Mouse (Mus musculus) liver, embryonic 15.5 days (tissue): ENCODE measurements around the gene Ankrd22. TPM values are rescaled to one million over a fixed set of nuclear protein-coding genes. Genes with fewer than 3 reads are reported as not detected.

Source experiments
- ATAC-seq: fragments of 200-750 bp; cut with Nextera tagmentation; 2 replicates; pipeline ENCODE4 v1.8.0; 2017; ENCODE audit warnings: moderate number of reproducible peaks, mild to moderate bottlenecking, moderate library complexity; ENCODE audit not compliant: insufficient read depth
- H3K27ac ChIP-seq: fragments of 300-500 bp; sonication (generic); replicated peaks from 2 replicates; pipeline ENCODE4 v1.5.1; 2015; ENCODE audit warnings: mild to moderate bottlenecking, inconsistent platforms
- H3K27me3 ChIP-seq: fragments of 300-500 bp; sonication (generic); 2 replicates; pipeline ENCODE4 v1.6.1; 2015; ENCODE audit warnings: mild to moderate bottlenecking, inconsistent platforms
- H3K36me3 ChIP-seq: fragments of 300-500 bp; sonication (generic); replicated peaks from 2 replicates; pipeline ENCODE4 v1.6.1; 2015; ENCODE audit warnings: moderate library complexity, mild to moderate bottlenecking, inconsistent platforms
- H3K4me1 ChIP-seq: fragments of 300-500 bp; sonication (generic); replicated peaks from 2 replicates; pipeline ENCODE4 v1.6.1; 2015; ENCODE audit warnings: inconsistent platforms
- H3K4me2 ChIP-seq: fragments of 300-500 bp; sonication (generic); 2 replicates; pipeline ENCODE4 v1.6.1; 2015; ENCODE audit warnings: moderate library complexity, mild to moderate bottlenecking, inconsistent platforms
- H3K4me3 ChIP-seq: fragments of 300-500 bp; sonication (generic); replicated peaks from 2 replicates; pipeline ENCODE4 v1.5.1; 2015; ENCODE audit warnings: mild to moderate bottlenecking, inconsistent platforms
- H3K9ac ChIP-seq: fragments of 300-500 bp; sonication (generic); 2 replicates; pipeline ENCODE4 v1.6.1; 2015; ENCODE audit warnings: moderate library complexity, mild to moderate bottlenecking, inconsistent platforms
- H3K9me3 ChIP-seq: fragments of 300-500 bp; sonication (generic); replicated peaks from 2 replicates; pipeline ENCODE4 v1.6.1; 2016; ENCODE audit warnings: inconsistent platforms
- WGBS: fragments of 180-500 bp; shearing (Covaris S2); methylation state at CpG from one replicate; pipeline ENCODE4 v1.1.7; 2015; ENCODE audit warnings: mixed read lengths; ENCODE audit not compliant: insufficient replicate concordance; 5-methylcytosine and 5-hydroxymethylcytosine counted together
- polyA plus RNA-seq: library from polyadenylated mRNA; unstranded; fragments of >200 nt; fragmentation: Nextera tagmentation; extraction: Ambion mirVana; gene quantifications from 2 replicates; pipeline ENCODE4 v1.2.1, GENCODE M21; 2015

Gene Ankrd22
- polyA plus RNA-seq, 1 experiment from 2014 or later, result 0.50 TPM

DNA sequence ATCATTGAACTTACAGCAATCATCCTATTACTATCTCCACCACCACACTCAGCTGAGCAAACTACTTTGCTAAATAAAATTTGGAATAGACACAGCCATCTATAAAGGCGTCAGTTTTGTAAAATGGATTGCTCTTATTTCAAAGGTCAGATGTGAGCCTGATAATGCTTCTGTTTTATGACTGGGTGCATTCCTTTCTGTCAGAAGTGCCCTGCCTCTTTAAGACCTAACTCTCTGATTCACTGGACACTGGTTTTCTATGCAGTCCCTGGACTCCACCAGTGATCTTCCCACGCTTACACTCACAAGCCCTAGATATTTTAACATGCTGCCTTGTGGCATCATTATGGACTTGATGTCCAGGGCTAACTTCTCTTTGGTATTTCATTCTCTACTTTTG lies 87.7 kb downstream of the Ankrd22 start:
- Histone ChIP-seq H3K27me3 (no peaks in the 10 kb centered on the region), H3K4me2 (no peak overlapping the region), H3K9me3 (no peaks in the 10 kb centered on the region), H3K9ac (no peak overlapping the region), H3K36me3 (no peaks in the 10 kb centered on the region), H3K4me1 (no peaks in the 10 kb centered on the region), H3K27ac (no peak overlapping the region), H3K4me3 (no peak overlapping the region)
- 51% methylated on average over 2 of the region's 2 CpGs for WGBS
- no peak for ATAC-seq

DNA sequence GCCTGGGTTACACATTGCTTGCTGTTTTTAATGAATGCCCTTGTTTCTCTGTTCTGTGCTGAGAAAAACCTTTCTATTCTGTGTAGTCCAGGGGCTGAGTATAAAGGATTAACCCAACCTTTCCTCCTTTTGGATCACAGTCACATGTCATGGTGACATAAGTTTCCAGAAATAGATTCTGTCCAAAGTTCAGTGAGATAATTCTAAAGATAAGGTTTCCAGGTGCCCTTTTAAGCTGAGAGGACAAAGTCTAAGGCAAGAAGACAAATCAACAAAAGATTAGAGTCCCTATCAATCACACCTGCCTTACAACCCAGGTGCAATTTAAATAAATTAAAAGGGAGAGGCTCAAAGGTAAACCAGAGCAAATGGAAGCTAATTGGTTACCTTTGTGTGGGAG lies 91.6 kb downstream of the Ankrd22 start:
- no peaks in the 10 kb centered on the region for H3K4me1 ChIP-seq
- H3K27ac ChIP-seq, result no peak overlapping the region
- no peaks in the 10 kb centered on the region for H3K36me3 ChIP-seq
- H3K4me2 ChIP-seq, result no peak overlapping the region
- H3K4me3 ChIP-seq, result no peak overlapping the region
- no peak overlapping the region for H3K9ac ChIP-seq
- H3K9me3 ChIP-seq, result no peaks in the 10 kb centered on the region
- no peak for ATAC-seq
- no peaks in the 10 kb centered on the region for H3K27me3 ChIP-seq

Other genes with a start within 250 kb of the Ankrd22 start
- gene Lipf, start 204.9 kb downstream of the Ankrd22 start, polyA plus RNA-seq, result not detected in 2 replicates
- gene Lipk, start 157.8 kb downstream of the Ankrd22 start, polyA plus RNA-seq, result not detected in 2 replicates
- not detected in 2 replicates for gene Lipn, start 98.7 kb downstream of the Ankrd22 start, polyA plus RNA-seq
- gene Lipm, start 65.1 kb downstream of the Ankrd22 start, polyA plus RNA-seq, result not detected in 2 replicates
- 4.7 and 5.1 TPM in 2 replicates for gene Stambpl1, start 26.2 kb upstream of the Ankrd22 start, polyA plus RNA-seq
- 19.8 and 22.0 TPM in 2 replicates for gene Acta2, start 89.5 kb upstream of the Ankrd22 start, polyA plus RNA-seq
- gene Fas, start 124.6 kb upstream of the Ankrd22 start, polyA plus RNA-seq, result 4.6 and 4.7 TPM in 2 replicates